Mouse (Mus musculus) gastrocnemius, postnatal 36 days (tissue): ENCODE measurements around the gene Atp13a3. TPM values are rescaled to one million over a fixed set of nuclear protein-coding genes. Genes with fewer than 3 reads are reported as not detected.
"Not testable (repeated sequence)": the region's sequence is repeated elsewhere in the genome, so short reads cannot be mapped to it uniquely, and the experiment has no call there.

Source experiments
- DNase-seq, 2 experiments: peaks; one replicate each; pipeline ENCODE4 v3.0.0; 2022
- intact Hi-C: fragments of 180-260 bp; cut with DNase I; formaldehyde crosslinking; loops from one replicate; pipeline ENCODE4 v1.15.1; 2025
- total RNA-seq, 2 experiments: library from RNA; stranded (reverse); gene quantifications; 2 replicates each; pipeline ENCODE4 v1.2.3; 2021

Gene Atp13a3
- total RNA-seq, 2 experiments from 2014 or later, result 35.7 to 38.4 TPM

GRCm38 (mm10) chr16:30416707-30417106 is 10.9 kb upstream of the Atp13a3 start:
- no peak for DNase-seq
- intact Hi-C loops, result no loop called here

DNA sequence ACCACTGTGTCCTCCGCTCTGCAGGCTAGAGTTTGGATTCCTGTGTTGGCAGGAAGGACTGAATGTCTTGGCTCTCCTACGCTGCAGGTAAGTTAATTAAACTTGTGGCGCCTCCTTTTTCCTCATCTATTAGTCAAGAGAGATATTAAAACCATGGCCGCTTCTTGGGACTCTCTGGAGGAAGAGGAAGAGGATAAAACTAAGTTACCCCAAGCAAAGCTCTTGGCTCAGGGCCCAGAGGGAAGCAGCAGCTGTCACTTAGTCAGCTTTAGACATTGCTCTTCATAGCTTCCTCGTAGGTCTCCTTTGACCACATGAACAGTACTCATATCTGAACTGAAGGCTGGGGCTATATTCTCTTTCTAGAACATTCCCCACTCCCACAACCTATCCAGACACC is 10.5 kb upstream of the Atp13a3 start:
- DNase-seq, result peak in 1 of 2 experiments; percentile 14
- intact Hi-C loops, result no loop called here

DNA sequence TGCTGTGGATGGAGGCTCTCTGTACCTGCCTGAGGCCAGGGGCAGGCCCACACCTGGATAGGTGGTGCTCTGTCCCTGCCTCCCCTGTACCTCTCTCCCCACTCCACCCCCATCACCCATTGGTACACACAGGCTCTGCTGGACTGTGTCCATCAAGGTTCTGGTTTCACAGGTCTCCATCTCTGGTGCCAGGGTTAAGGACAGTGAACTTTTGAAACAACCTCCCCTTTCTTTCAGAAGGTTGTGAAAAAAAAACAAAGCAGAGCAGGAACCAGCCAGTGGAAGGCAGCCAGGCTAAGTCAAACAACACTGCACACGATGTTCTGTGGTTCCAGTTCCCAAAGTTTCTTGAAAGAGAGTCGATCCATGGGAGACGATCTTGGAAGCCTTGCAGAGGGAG is 6.9 kb upstream of the Atp13a3 start:
- DNase-seq, result no peak
- intact Hi-C loops, result no loop called here

DNA sequence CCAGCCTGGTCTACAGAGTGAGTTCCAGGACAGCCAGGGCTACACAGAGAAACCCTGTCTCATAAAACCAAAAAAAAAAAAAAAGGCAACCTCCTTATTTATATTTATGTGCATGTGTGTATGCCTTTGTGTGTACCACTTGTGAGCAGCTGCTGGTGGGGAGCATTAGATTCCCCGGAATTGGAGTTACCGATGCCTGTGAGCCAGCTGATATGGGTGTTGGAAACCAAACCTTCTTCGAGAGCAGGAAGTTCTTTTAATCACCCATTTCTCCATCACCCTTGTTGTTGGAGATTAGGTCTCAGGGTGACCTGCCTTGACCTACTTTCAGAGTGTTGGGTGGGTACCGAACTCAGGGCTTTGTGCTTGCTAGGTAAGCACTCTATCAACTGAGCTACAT is 5.1 kb upstream of the Atp13a3 start:
- no peak for DNase-seq
- intact Hi-C loops, result no loop called here

GRCm38 (mm10) chr16:30407513-30407912 is 1.7 kb upstream of the Atp13a3 start:
- DNase-seq, result no peak
- intact Hi-C loops, result no loop called here

GRCm38 (mm10) chr16:30403528-30403927 is 2.2 kb downstream of the Atp13a3 start:
- intact Hi-C loops, result loop anchor here (5.0 kb wide), 1 partner anchor 74 kb away; no protein-coding TSS in a partner anchor
- DNase-seq, result no peak

DNA sequence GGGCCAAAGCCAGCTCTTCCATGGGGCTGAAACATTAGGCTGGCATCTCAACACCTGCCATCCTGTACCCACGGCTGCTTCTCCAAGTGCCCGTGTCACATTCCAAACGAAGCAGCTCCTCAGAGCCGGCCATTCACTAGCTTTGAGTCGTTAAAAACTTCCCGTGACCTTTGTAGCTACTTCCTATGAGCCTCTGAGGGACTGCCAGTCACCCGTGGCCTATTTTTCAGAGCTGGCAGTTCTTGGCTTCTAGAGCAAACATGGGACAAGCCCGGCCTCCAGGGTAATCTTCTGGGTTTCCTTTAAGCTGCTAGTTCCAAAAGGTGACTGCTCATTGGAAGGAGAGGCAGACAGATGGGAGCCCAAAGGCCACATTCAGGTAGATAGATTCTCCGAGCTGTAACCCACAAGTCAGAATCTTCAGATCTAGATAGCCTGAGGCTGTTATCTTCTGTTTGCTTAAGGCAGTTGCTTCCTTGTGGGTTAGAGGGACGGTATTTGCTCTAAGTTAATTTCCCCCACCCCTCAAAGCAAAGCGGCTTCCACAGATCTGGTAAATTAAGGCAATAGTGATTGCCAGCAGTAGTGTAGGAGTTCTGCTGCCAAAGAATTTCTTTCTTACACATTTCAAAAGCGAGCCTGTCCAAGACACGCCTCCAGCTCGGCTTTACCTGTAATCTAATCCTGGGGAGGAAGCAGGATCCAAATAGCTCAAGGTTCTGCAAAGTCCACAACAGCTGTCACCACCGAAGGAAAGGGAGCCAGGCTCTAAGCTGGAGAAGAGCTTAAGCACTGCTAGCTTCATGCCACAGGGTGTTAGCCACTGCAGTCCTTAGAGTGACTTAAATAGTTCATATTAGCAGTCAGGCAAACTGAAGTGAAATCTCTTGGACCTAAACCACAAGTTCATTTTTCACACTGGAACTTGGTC is 8.4 kb downstream of the Atp13a3 start:
- intact Hi-C loops, result no loop called here
- DNase-seq, result peak; percentile 33 to 34

- no peak for DNase-seq
Observed at GRCm38 (mm10) chr16:30395136-30395535, 10.6 kb downstream of the Atp13a3 start.

DNA sequence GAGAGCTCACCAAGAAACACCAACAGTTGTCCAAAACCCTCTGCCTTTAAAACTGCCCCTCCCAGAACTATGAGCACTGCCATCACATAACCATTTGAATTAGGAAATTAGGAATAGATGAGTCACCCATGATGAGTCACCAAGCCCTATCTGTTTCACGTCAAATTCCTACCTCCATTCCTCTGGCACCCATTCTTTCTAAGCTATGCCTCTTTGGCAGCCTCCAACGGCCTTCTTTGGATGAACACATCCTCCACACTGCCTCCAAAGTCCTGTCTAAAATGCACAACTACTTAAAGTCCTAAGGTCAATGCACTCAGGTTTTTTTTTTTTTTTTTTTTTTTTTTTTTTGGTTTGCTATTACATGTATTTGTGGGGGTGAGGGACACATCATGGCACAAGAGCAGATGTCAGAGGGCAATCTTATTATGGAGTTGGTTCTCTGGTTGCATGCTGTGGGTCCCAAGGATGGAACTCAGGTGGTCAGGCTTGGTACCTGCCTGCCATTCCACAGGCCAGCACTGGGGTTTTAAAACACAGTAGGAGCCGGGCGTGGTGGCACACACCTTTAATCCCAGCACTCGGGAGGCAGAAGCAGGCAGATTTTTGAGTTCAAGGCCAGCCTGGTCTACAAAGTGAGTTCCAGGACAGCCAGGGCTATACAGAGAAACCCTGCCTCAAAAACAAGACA is 15.0 kb downstream of the Atp13a3 start:
- intact Hi-C loops, result no loop called here
- DNase-seq, result no peak

More at GRCm38 (mm10) chr16:30395136-30395535, 10.6 kb downstream of the Atp13a3 start:
- intact Hi-C loops, result no loop called here

DNA sequence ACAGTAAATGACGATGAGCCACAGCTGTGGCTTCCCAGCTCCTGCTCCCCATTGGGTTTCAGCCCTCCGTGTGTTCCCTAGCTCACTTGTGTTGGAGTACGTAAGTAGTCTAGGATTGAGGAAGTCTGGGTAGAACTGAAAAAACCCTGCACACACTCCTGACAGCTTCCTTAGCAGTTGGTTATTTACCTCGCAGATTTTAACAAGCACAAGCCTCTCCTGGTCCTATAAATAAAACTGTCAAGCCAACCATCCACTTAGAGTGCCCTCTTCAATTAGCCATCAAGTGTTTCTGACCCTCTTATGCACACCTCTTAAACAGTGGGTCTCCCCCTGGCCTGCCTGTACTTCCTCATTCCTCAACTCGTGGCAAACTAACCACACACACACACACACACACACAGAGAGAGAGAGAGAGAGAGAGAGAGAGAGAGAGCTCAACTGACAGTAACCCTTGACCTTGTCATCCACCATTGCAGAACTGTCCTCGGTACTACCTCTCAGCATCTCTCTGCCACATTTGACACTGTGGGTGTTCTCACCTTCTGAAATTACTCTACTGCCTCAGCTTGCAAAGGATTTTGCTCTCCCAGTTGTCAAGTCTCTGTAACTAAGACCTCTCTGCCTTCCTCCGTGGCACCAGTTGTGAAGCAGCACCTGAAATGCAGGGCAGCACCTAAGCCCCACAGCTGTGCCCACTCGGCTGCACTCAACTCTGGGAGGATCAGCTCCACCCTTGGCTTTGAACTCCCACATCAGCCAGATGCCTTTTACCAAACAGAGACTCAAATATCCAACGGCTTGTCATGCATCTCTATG is 15.7 kb downstream of the Atp13a3 start:
- intact Hi-C loops, result no loop called here
- no peak for DNase-seq

GRCm38 (mm10) chr16:30389210-30389684 is 16.5 kb downstream of the Atp13a3 start:
- DNase-seq, result no peak
- intact Hi-C loops, result no loop called here

DNA sequence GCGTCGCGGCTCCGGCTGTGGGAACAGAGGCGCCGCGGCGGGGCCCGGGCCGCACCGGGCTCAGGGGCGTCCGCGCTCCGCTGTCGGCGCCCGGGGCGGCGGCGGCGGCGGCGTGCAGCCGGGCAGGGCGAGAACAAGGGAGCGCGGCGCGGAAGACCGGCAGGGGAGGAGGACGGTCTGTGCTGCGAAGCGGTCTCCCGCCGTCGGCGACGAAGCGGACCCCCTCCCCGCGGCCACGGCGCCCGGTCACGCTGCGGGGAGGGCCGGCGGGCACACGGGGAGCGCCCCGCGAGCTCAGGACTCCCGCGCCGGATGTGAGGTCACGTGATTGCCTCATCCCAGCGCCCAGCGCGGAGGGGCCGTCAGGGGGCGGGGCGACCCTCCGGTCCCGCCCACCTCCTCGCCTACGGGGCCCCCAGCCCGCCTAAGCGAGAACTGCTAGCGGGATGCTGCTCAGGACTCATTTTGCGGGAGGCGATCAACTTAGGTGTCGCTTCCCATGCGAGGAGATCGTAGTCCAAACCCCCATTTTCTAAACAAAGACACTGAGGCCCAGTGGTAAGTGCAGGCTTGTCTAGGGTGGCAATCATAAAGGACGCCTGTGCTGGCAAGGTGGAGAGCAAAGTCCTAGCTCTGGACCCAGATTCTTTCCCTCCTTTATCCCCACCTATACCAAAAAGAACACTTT is 17.1 kb downstream of the Atp13a3 start:
- intact Hi-C loops, result no loop called here
- DNase-seq, result peak; percentile 81 to 87

GRCm38 (mm10) chr16:30387871-30388460 is 17.8 kb downstream of the Atp13a3 start:
- intact Hi-C loops, result no loop called here
- peak in 1 of 2 experiments; percentile 28 for DNase-seq

DNA sequence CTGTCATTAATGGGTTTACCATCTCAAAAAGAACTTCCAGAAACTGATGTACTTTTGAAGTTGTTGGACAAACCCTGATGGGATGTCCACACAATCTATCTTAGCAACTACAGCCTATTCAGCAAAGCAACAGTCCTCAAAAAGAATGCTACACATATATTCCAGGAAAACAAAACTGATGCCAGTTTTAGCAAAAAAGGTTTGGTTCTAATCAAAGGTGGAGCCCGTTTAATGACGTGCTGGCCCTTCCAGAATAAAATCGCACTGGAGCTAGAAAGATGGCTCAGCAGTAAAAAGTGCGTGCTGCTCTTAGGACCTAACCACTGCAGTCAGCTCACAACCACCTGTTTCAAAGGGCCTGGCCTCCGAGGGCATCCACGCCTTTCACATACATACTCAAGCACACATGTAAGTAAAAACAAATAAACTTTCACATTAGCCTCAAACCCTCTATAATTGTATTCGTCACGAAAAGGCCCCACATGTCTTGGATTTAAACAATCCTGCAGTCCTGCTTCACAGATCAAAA is 18.8 kb downstream of the Atp13a3 start:
- intact Hi-C loops, result no loop called here
- DNase-seq, result no peak

GRCm38 (mm10) chr16:30385531-30385930 is 20.2 kb downstream of the Atp13a3 start:
- DNase-seq, result no peak
- intact Hi-C loops, result no loop called here

DNA sequence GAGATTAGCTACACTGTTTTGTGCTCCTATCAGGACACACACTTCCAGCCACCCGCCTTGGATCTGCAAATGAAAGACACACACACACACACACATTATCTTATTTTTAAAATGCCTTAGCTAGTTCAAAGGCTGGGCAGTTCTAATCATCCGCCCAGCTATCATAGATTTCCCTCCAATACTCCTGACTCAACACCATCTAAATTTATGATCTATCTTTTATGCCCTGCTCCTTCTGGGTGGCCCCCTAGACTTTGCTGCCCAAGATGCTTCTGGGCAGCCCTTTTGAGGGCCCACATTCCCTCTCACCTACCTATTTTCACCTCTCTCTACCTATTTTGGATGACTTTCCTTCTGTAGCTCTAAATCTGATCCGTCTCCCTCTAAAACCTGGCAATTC is 29.5 kb downstream of the Atp13a3 start:
- no peak for DNase-seq
- intact Hi-C loops, result no loop called here

- no peak for DNase-seq
- intact Hi-C loops, result loop anchor here (2.0 to 5.0 kb wide), 2 partner anchors 130 to 147 kb away; no protein-coding TSS in a partner anchor
Observed at GRCm38 (mm10) chr16:30374927-30375326, 30.8 kb downstream of the Atp13a3 start.

- intact Hi-C loops, result loop anchor here (2.0 to 5.0 kb wide), 2 partner anchors 131 to 148 kb away; no protein-coding TSS in a partner anchor
- peak in 1 of 2 experiments; percentile 19 for DNase-seq
Observed at GRCm38 (mm10) chr16:30374266-30374665, 31.5 kb downstream of the Atp13a3 start.

DNA sequence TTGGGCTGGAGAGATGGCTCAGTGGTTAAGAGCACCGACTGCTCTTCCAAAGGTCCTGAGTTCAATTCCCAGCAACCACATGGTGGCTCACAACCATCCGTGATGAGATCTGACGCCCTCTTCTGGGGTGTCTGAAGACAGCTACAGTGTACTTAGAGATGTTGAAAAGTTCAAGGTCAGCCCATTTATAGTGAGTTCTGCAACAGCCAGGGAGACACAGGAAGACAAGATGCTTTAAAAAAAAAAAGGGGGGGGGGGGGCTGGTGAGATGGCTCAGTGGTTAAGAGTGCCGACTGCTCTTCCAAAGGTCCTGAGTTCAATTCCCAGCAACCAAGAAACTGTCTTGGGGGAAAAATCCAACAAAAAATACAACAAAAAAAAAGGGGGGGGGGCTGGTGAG is 32.5 kb downstream of the Atp13a3 start:
- intact Hi-C loops, result loop anchor here (5.0 kb wide), 1 partner anchor 149 kb away; no protein-coding TSS in a partner anchor
- DNase-seq, result not testable (repeated sequence)
